Mouse (Mus musculus): ENCODE data around the gene Sufu. TPM values are rescaled to one million over a fixed set of nuclear protein-coding genes. Genes with fewer than 3 reads are reported as not detected.
A peak's percentile ranks its signal among the peaks of the same experiment; 100 is the strongest.

The Sufu gene
- total and polyA plus RNA-seq, 2 experiments from 2014 or later = 17.2 to 21.4 TPM

DNA sequence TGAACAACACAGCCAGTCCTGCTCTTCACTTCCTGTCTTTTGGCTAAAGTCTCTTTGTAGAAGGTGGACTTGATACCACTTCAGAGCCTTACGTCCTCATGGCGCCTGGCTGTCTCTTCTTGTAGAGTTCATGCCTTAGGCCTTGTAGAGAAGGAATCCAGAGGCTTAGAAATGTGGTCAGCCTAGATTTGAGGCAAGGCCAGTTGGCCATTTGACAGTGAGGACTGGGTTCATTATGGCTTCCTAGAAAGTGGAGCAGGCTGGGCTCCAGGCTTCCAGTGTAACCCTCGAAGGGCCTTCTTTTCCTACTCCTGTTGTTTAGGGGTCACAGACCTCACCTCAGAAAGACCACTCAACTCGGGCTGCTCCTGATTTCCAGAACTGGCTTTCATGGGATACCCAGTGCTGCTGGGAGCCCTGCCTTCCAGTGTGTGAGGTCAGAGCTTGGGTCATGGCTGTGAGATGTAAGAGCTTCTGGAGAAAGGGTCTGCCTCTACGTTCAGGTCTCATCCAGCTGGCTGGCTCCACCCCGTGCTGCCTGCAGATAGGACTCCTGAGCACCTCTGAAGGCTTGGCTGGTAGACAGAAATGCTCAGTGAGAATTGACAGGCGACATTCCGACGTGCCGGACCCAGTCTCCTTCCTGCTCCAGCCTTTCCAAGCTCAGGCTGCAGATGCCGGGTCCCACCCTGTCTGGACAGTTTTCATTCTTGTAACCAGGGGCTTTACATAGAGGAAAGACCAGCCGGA is 15.5 kb downstream of the Sufu start:
- H3K4me1 ChIP-seq (ENCODE audit: insufficient read depth, low read length) = 0 out of 2 replicates have a peak, but pooled peaks cover 5% of the 10 kb centered on the region
- no peak overlapping the region for H3K27ac ChIP-seq
- no peak for ATAC-seq
- no peaks in the 10 kb centered on the region for H3K27me3 ChIP-seq (ENCODE audit: insufficient read depth, low read length)
- TF ChIP-seq CTCF (IDR thresholded peaks at IDR 0.05; ENCODE audit: low read depth) = no peak
- no peaks in the 10 kb centered on the region for H3K9me3 ChIP-seq (ENCODE audit: low read length)
- no peak overlapping the region for H3K9ac ChIP-seq (replicated peaks; ENCODE audit: low read length)
- H3K36me3 ChIP-seq (ENCODE audit: insufficient read depth, low read length) = no peaks in the 10 kb centered on the region
- 81% methylated on average over 12 of the region's 12 CpGs for WGBS
- H3K4me3 ChIP-seq (ENCODE audit: low read length) = no peak overlapping the region
- no peak overlapping the region for H3K4me2 ChIP-seq (ENCODE audit: low read depth, low read length)
- DNase-seq (ENCODE audit: low spot score) = no peak

DNA sequence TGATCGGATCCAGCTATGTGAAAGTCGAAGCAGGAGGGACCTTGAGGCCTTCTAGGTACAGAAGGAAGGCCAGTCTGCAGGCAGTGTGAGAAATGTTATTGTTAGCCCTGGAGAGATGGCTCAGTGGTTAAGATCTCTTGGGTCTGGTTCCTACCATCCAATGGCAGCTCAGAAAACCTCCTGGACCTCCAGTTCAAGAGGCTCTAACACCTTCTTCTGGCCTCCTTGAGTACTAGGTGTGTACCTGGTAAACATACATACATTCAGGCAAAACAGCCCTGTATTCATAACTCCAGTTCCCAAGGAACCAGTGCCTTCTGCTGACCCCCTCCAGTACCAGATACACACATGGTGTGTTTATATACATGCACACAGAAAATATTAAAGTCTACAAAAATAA is 17.3 kb downstream of the Sufu start:
- Histone ChIP-seq H3K9ac (replicated peaks; ENCODE audit: low read length) (no peak overlapping the region), H3K4me2 (ENCODE audit: low read depth, low read length) (no peak overlapping the region), H3K9me3 (ENCODE audit: low read length) (no peaks in the 10 kb centered on the region), H3K27me3 (ENCODE audit: insufficient read depth, low read length) (no peaks in the 10 kb centered on the region), H3K4me3 (ENCODE audit: low read length) (no peak overlapping the region), H3K36me3 (ENCODE audit: insufficient read depth, low read length) (no peaks in the 10 kb centered on the region), H3K27ac (no peak overlapping the region), H3K4me1 (ENCODE audit: insufficient read depth, low read length) (0 out of 2 replicates have a peak, but pooled peaks cover 5% of the 10 kb centered on the region)
- no peak for TF ChIP-seq CTCF (IDR thresholded peaks at IDR 0.05; ENCODE audit: low read depth)
- no peak for DNase-seq (ENCODE audit: low spot score)
- 94% methylated on average over 2 of the region's 2 CpGs for WGBS
- no peak for ATAC-seq

DNA sequence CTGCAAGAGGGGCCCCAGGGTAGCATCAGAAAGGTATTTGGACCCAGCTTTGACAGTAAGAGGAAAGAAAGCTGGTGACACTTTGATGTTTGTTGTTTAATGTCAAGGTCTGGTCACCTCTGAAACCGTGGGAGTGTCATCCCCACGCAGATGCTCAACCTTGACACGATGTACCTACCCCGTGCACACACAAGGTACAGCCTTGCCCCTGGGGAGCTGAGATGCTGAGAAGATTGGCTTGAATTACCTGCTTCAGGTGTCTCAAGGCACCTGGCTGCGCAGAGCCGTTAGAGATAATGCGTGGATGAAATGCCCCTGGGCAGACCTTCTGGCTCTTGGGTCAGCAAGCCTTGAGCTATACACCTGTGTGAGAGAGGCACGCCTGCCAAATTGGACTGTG is 17.8 kb downstream of the Sufu start:
- ATAC-seq (no peak), DNase-seq (ENCODE audit: low spot score) (no peak)
- Histone ChIP-seq H3K27me3 (ENCODE audit: insufficient read depth, low read length) (no peaks in the 10 kb centered on the region), H3K36me3 (ENCODE audit: insufficient read depth, low read length) (no peaks in the 10 kb centered on the region), H3K4me2 (ENCODE audit: low read depth, low read length) (no peak overlapping the region), H3K4me3 (ENCODE audit: low read length) (no peak overlapping the region), H3K4me1 (ENCODE audit: insufficient read depth, low read length) (0 out of 2 replicates have a peak, but pooled peaks cover 5% of the 10 kb centered on the region), H3K27ac (no peak overlapping the region), H3K9ac (replicated peaks; ENCODE audit: low read length) (no peak overlapping the region), H3K9me3 (ENCODE audit: low read length) (no peaks in the 10 kb centered on the region)
- no peak for TF ChIP-seq CTCF (IDR thresholded peaks at IDR 0.05; ENCODE audit: low read depth)
- 91% methylated on average over 8 of the region's 8 CpGs for WGBS

DNA sequence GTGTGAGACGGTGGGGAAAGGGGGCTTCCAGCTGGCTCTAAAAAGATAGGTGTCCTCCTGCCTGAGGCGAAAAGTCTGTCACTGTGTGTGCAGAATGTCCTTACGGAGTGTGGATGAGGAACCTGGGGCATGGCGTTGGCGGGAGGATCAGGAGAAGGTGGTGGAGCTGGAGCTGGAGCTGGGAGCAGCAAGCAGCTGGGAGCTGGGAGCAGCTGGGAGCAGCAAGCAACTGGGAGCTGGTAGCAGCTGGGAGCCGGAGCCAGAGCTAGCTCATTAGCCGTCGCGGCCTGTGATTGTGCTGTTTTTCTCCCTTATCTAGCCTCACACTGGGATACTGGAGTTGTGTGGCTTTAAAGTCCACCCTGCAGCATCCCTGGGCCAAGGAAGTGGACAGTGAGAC is 19.6 kb downstream of the Sufu start:
- 69% methylated on average over 9 of the region's 9 CpGs for WGBS
- no peak overlapping the region for H3K27ac ChIP-seq
- DNase-seq (ENCODE audit: low spot score) (no peak), ATAC-seq (no peak)
- H3K4me2 ChIP-seq (ENCODE audit: low read depth, low read length) = no peak overlapping the region
- H3K36me3 ChIP-seq (ENCODE audit: insufficient read depth, low read length) = no peaks in the 10 kb centered on the region
- H3K4me1 ChIP-seq (ENCODE audit: insufficient read depth, low read length) = peaks cover 9% of the 10 kb centered on the region; the same call in 1 of the 2 replicates
- H3K9me3 ChIP-seq (ENCODE audit: low read length) = no peaks in the 10 kb centered on the region
- H3K9ac ChIP-seq (replicated peaks; ENCODE audit: low read length) = no peak overlapping the region
- no peaks in the 10 kb centered on the region for H3K27me3 ChIP-seq (ENCODE audit: insufficient read depth, low read length)
- no peak overlapping the region for H3K4me3 ChIP-seq (ENCODE audit: low read length)
- no peak for TF ChIP-seq CTCF (IDR thresholded peaks at IDR 0.05; ENCODE audit: low read depth)

DNA sequence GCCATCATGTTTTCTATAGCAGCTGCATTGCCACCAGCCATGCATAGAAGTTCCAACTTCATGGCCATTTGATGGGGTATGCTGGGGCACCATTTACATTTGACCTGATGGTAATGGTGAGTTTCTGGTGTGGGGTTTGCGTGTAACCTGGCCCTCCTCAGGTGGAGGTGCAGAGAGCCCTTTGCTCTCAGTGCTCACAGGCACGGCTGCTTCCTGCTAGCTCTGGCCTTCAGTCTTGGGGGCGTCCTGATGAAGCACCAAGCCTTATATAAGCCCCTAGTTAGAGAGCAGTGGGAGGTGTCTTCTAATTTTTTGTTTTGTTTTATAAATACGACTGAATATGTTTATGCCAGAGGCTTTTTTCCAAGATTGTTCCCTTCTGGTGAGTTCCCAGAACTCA is 21.4 kb downstream of the Sufu start:
- H3K4me2 ChIP-seq (ENCODE audit: low read depth, low read length) = no peak overlapping the region
- no peaks in the 10 kb centered on the region for H3K36me3 ChIP-seq (ENCODE audit: insufficient read depth, low read length)
- H3K4me3 ChIP-seq (ENCODE audit: low read length) = no peak overlapping the region
- no peak overlapping the region for H3K27ac ChIP-seq
- TF ChIP-seq CTCF (IDR thresholded peaks at IDR 0.05; ENCODE audit: low read depth) = no peak
- no peak for DNase-seq (ENCODE audit: low spot score)
- WGBS = 85% methylated on average over 4 of the region's 4 CpGs
- no peaks in the 10 kb centered on the region for H3K27me3 ChIP-seq (ENCODE audit: insufficient read depth, low read length)
- H3K9ac ChIP-seq (replicated peaks; ENCODE audit: low read length) = no peak overlapping the region
- peaks cover 17% of the 10 kb centered on the region for H3K4me1 ChIP-seq (ENCODE audit: insufficient read depth, low read length)
- H3K9me3 ChIP-seq (ENCODE audit: low read length) = no peaks in the 10 kb centered on the region
- ATAC-seq = no peak

DNA sequence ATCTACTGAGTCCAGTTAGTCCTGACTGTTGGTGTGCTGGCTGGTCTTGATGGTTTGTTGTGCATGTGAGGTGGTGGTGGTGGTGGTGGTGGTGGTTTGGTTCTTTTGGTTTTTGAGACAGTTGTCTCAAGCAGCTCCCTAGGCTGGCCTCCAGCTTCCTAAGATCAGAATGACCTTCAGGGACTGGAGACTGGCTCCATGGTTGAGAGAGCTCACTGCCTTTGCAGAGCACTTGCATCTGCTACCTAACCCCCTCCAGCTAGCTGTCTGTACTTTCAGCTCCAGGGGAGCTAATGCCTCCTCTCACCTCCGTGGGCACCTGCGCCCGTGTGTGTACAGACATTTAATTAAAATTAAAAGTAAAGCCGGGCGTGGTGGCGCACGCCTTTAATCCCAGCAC is 23.7 kb downstream of the Sufu start:
- DNase-seq (ENCODE audit: low spot score) = no peak
- Histone ChIP-seq H3K27ac (peak overlapping the region; percentile 32; the same call in 1 of the 2 replicates), H3K27me3 (ENCODE audit: insufficient read depth, low read length) (no peaks in the 10 kb centered on the region), H3K9ac (replicated peaks; ENCODE audit: low read length) (no peak overlapping the region), H3K4me1 (ENCODE audit: insufficient read depth, low read length) (peaks cover 17% of the 10 kb centered on the region), H3K4me3 (ENCODE audit: low read length) (no peak overlapping the region), H3K4me2 (ENCODE audit: low read depth, low read length) (no peak overlapping the region), H3K9me3 (ENCODE audit: low read length) (no peaks in the 10 kb centered on the region), H3K36me3 (ENCODE audit: insufficient read depth, low read length) (no peaks in the 10 kb centered on the region)
- 89% methylated on average over 7 of the region's 7 CpGs for WGBS
- no peak for TF ChIP-seq CTCF (IDR thresholded peaks at IDR 0.05; ENCODE audit: low read depth)
- no peak for ATAC-seq
